ENCODE assay signal across 12 mouse cellular contexts in the genomic region with DNA sequence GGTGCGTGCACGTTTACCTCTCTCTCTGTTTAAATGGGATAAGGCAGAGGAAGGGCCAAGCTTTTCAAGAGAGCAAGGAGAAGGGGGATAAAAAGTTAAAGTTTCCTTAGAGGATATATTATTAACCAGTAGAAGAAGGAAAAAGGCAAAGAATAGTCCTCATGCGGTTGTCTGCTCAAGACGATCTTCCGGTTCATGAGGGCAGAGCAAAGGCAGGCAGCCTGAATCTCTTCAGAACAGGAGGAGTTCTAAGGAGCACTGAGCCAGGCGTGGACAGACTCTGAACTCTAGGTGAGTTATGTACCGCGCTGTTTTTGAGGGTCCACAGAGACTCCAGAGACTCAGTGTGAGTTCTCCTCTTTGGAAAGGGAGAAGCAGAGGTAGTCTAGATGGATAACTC. TPM values are rescaled to one million over a fixed set of nuclear protein-coding genes. Genes with fewer than 3 reads are reported as not detected.
"Had no signal": no experiment of that assay in that cellular context is flagged by ENCODE, and none has a peak within 500 bp of the region (broad histone marks: within the 10 kb centered on the region; RNA-seq: fewer than 3 reads in every experiment).

No protein-coding gene starts in this region.

- H3K36me3 ChIP-seq: intestine, embryonic 15.5 days; limb, embryonic 15.5 days; liver, embryonic 12.5 days; midbrain, embryonic 10.5 days had no signal

- H3K9ac ChIP-seq: intestine, embryonic 15.5 days; limb, embryonic 15.5 days; liver, embryonic 12.5 days; lung, embryonic 14.5 days had no signal

- DNase-seq: lung, embryonic 14.5 days; lung, postnatal 10 days; lung, postnatal 4 days; right cerebral cortex, postnatal 14 days; thymus, adult 2 months; thymus, postnatal 25 days had no signal

- H3K4me2 ChIP-seq: intestine, embryonic 15.5 days; limb, embryonic 15.5 days; liver, embryonic 12.5 days; lung, embryonic 14.5 days had no signal

- H3K9me3 ChIP-seq: intestine, embryonic 15.5 days; limb, embryonic 15.5 days; liver, embryonic 12.5 days; midbrain, embryonic 10.5 days had no signal

- H3K27me3 ChIP-seq: intestine, embryonic 15.5 days; limb, embryonic 15.5 days; liver, embryonic 12.5 days had no signal

- H3K4me1 ChIP-seq: intestine, embryonic 15.5 days; limb, embryonic 15.5 days; liver, embryonic 12.5 days; midbrain, embryonic 10.5 days had no signal

- H3K4me3 ChIP-seq: intestine, embryonic 15.5 days; limb, embryonic 15.5 days; liver, embryonic 12.5 days; midbrain, embryonic 10.5 days had no signal

- H3K27ac ChIP-seq: hindbrain, postnatal 0 days; intestine, embryonic 15.5 days; limb, embryonic 15.5 days; liver, embryonic 12.5 days; midbrain, embryonic 10.5 days had no signal

- ATAC-seq: hindbrain, postnatal 0 days; intestine, embryonic 15.5 days; liver, embryonic 12.5 days had no signal

RNA-seq across cellular contexts. Expression of gene B3galt5, which starts 22.8 kb away (rescaled TPM):
- polyA plus RNA-seq: testis, adult 2 months had no signal
